Mouse (Mus musculus): Measurements from ENCODE around the gene Kif5a.

GRCm38 (mm10) chr10:127199474-127199873, 63.7 kb downstream of the Kif5a start:
- no peak for TF ChIP-seq MAX (IDR thresholded peaks at IDR 0.05)
- TF ChIP-seq CTCF (IDR thresholded peaks at IDR 0.05; ENCODE audit: control insufficient read depth, insufficient read depth, insufficient read length): no peak
- TF ChIP-seq MYOD1 (IDR thresholded peaks at IDR 0.05; ENCODE audit: control insufficient read depth, insufficient read length, low read depth): no peak
- no peak for TF ChIP-seq MYOG (IDR thresholded peaks at IDR 0.05; ENCODE audit: control insufficient read depth, extremely low read depth, insufficient read length)
- TF ChIP-seq USF1 (IDR thresholded peaks at IDR 0.05; ENCODE audit: low read depth): no peak

Data from C2C12 (cell line).